Mouse (Mus musculus) heart, postnatal 0 days (tissue): ENCODE data around the gene Arap1.

Experiments used
- CTCF ChIP-seq: IDR thresholded peaks from 2 replicates; pipeline ENCODE4 v1.5.1; 2016; ENCODE audit warnings: antibody characterized with exemption, control low read depth, low read depth
- EP300 ChIP-seq: IDR thresholded peaks from 2 replicates; pipeline ENCODE4 v1.6.1; 2016; ENCODE audit warnings: antibody characterized with exemption, low read depth

DNA sequence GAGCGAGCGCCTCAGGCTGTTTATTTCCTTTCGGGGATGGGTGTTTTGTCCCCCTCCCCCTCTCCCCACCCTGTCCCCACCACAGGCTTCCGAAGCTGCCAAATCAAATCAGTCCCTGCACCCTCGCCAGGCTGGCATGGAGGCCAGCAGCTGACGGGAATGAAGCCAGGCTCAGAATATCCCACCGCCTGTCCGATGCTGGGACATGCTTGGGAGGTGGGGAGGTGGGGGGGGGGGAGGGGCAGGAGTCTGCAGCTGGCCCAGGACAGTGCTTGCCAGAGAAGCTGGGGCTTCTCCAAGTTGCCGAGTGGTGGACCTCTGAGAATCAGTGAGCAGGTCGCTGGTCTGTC is 112.7 kb downstream of the Arap1 start:
- TF ChIP-seq EP300 = no peak
- no peak for TF ChIP-seq CTCF
